Mouse (Mus musculus): ENCODE measurements at regions not wholly inside any gene's neighbourhood (a gene's known extent, or its start where the extent isn't known, plus 50 kb on each side); places are given as distances from the start of the nearest gene placed in this dataset.
A peak's percentile ranks its signal among the peaks of the same experiment; 100 is the strongest.
"Not testable (repeated sequence)": the region's sequence is repeated elsewhere in the genome, so short reads cannot be mapped to it uniquely, and the experiment has no call there.

GRCm38 (mm10) chr12:51294971-51295477, 52.8 kb upstream of the G2e3 start:
- no peak for DNase-seq (ENCODE audit: inconsistent age in 2 of 2, low spot score in 1 of 2)

- DNase-seq (ENCODE audit: inconsistent age in 2 of 2, low spot score in 1 of 2), result no peak
Observed at GRCm38 (mm10) chr12:51278358-51278757, 69.5 kb upstream of the G2e3 start.

DNA sequence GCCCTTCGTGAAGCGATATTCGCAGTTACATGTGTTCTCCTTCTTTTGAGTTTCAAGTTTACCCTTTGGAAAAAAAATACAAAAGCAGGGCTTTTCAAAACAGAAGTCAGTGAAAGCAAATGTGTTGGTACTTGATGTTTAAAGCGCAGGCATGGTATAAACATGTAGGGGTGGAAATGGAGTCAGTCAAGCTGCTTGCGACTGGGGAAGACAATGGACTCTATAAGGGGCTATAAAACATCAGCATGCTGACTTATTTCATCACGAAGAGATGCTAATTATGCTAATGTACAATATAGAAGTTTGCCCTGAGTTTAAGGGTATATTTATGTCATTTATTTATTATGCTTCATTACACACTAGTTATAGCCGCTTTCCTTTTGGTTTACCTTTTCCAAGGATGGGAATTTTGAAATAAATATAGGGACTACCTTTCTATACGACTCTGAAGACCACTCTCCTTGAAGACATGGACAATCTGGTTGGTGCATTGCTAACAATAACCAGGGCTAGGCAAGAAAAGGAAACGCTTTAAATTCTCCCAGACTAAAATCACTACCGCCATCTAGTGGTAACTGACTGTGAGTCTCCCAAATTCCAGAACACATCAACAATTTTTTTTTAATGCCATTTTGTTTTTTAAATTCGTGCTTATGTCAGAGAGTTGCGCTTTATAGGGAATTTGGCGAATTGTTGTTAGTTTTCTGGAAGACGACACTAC, 71.9 kb upstream of the G2e3 start:
- DNase-seq (ENCODE audit: inconsistent age in 2 of 2, low spot score in 1 of 2), result peak in 1 of 2 experiments; percentile 66

- peak in 1 of 2 experiments; percentile 65 for DNase-seq (ENCODE audit: inconsistent age in 2 of 2, low spot score in 1 of 2)
Observed at GRCm38 (mm10) chr12:51273486-51273885, 74.4 kb upstream of the G2e3 start.

DNA sequence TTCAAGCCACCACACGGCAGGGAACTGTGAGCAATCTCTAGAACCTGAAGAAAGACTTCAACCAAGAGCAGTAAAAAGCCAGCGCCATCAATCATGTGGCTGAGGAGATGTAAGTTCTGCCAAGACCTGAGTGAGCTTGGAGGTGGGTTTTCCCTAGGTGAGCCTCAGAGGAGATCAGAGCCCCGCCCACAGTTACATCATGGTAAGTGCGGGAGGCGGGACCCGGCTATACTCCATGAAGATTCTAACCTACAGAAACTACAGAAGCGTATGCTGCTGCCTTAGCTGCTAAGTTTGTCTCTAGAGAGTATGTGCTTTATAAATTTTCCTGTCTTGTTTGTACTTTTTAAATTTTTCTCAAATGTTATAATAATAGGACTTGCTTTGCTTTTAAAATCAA, 105.0 kb upstream of the G2e3 start:
- DNase-seq (ENCODE audit: inconsistent age in 2 of 2, low spot score in 1 of 2), result no peak

DNA sequence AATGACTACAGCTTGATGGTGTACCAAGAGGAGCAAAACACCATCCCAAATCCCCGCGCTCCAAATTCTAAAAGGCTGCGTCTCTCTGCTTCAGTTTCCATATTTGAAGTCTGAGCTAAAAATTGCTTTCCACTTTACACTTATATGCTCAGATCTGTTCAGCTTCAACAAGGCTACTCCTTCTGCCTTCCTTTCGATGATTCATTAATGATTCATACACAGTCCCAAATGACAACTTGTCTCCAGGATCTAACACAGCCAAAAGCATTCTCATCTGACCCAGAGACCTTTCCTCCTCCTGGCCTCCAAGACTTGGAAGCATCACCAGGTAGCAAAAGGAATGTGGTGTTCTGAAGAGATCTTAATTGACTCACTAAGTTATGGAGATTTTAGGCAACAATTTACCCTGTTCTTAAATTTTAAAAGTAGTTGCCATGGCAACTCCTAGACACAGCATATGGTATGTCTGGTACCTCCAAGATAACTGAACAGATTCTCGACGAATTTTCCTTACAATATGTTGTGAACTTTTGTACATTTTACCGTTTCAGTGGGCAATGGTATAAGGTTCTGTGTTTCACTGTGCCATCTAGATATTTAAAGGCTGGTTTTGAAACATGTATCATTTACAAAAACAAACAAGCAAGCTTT, 106.6 kb upstream of the G2e3 start:
- DNase-seq (ENCODE audit: inconsistent age in 2 of 2, low spot score in 1 of 2), result peak in 1 of 2 experiments; percentile 58

GRCm38 (mm10) chr12:51211691-51212090, 136.2 kb upstream of the G2e3 start:
- no peak for DNase-seq (ENCODE audit: inconsistent age in 2 of 2, low spot score in 1 of 2)

- no peak for DNase-seq (ENCODE audit: inconsistent age in 2 of 2, low spot score in 1 of 2)
Observed at GRCm38 (mm10) chr12:51196289-51196688, 151.6 kb upstream of the G2e3 start.

DNA sequence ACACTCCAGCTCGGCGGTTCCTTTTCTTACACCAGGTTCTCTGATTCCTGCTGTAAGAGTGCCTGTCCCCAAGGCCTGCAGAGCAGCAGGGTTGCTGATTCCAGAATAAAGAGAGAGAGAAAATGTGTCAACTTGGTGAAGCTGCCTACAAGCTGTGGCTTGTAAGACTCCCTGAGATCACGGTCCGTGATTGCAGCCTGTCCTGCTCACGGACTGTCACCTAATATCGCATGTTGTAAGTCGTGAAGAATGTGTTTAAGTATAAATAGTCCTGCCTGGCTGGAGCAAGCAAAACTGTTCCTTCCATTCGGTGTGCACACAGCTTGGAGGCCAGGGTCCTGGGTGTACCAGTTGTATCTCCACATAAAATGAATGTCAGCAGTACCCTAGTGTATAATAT, 152.7 kb upstream of the G2e3 start:
- no peak for DNase-seq (ENCODE audit: inconsistent age in 2 of 2, low spot score in 1 of 2)

DNA sequence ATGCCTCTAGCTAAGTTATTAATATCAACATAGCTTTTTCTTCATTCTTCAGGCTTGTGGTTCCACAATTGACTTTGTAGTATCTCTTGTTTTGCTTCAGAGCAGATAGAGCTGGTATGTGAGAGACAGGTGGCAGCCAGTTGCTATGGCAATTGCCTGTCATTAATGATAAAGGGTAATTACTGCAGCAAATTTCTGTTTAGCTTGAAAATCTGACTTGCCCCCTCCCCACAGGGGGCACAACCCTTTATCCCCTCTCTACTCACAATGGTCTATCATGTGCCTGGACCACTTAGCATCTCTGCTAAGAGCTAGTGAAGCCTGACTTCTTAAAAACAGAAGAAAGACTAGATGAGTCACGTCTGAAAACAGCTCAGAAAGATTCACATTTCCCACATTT, 157.1 kb upstream of the G2e3 start:
- DNase-seq (ENCODE audit: inconsistent age in 2 of 2, low spot score in 1 of 2), result no peak

DNA sequence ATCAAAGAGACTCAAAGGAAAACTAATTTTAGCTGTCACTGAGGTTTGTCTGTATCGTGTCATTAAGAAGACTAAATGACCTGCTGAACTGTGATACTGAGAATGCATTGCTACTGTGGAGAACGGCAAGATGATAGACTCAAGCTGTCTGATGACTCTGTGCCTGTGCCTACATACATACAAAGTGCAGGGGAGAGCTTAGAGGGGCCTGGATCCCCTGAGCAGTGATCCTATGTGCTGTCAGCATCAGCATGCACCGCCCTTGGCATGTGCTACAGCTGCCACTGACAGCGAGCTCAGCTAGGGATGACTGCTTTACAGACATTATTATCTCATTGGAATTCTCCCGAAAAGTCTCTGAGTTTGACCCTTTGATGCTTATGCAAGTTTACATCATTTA, 157.7 kb upstream of the G2e3 start:
- no peak for DNase-seq (ENCODE audit: inconsistent age in 2 of 2, low spot score in 1 of 2)

DNA sequence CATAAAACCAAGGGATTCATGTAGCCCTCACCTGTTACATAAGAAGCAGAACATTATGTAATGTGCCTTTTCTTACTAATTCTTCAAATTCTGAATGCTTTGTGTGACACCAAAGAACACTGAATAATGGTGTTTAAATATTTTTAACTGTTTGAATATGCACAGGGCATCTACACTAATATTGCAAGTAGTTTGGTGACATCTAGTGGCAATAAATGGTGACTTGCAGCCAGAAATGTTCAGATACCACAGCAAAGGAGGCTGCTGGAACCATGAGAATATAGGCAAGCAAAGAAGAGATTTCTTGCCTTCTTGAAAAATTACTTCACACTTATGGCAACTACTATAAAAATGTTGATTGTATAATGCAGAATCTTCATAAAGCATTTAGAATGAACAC, 159.6 kb upstream of the G2e3 start:
- DNase-seq (ENCODE audit: inconsistent age in 2 of 2, low spot score in 1 of 2), result peak in 1 of 2 experiments; percentile 64

DNA sequence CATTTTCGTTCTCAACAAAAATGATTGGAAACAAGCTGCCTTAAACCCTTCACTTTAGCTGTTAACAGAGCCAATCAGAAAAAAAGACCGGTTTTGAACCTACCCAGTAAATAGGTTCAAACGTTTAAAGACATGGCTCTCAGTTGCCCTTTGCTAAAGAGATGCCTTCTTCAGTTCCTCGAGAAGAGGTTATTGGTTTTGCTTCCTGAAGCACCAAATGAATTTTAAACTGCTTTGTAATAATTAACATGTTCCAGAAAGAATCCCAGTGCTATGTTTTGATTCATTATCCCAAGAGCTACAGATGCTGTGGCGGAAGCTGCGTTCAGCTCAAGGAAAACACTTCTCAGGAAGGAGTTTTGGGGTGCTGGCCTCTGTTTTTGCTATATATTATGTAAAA, 160.1 kb upstream of the G2e3 start:
- DNase-seq (ENCODE audit: inconsistent age in 2 of 2, low spot score in 1 of 2), result no peak

GRCm38 (mm10) chr12:51185751-51186150, 162.1 kb upstream of the G2e3 start:
- no peak for DNase-seq (ENCODE audit: inconsistent age in 2 of 2, low spot score in 1 of 2)

GRCm38 (mm10) chr12:51174906-51175756, 172.7 kb upstream of the G2e3 start:
- DNase-seq (ENCODE audit: inconsistent age in 2 of 2, low spot score in 1 of 2), result no peak

- no peak for DNase-seq (ENCODE audit: inconsistent age in 2 of 2, low spot score in 1 of 2)
Observed at GRCm38 (mm10) chr12:51165186-51165585, 182.7 kb upstream of the G2e3 start.

DNA sequence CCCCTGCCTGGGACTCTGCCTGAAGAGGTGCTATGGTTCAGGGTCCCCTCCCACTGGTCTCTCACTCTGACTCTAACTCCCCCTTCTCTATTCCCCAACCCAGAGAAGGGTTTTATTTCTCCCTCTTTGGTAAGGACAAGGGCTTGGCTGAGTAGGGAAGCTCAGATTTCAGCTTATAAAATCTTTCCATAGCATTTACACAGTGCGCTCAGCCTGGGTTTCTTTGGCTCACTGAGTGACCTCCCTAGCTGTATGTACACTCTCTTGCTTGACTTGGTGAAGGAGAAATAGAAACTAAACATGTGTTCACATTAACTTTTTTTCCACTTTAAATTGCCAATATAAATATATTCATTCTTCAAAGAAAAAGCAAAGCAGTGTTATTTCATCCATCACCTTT, 186.9 kb upstream of the G2e3 start:
- no peak for DNase-seq (ENCODE audit: inconsistent age in 2 of 2, low spot score in 1 of 2)

GRCm38 (mm10) chr12:51160122-51160521, 187.7 kb upstream of the G2e3 start:
- DNase-seq (ENCODE audit: inconsistent age in 2 of 2, low spot score in 1 of 2), result no peak

DNA sequence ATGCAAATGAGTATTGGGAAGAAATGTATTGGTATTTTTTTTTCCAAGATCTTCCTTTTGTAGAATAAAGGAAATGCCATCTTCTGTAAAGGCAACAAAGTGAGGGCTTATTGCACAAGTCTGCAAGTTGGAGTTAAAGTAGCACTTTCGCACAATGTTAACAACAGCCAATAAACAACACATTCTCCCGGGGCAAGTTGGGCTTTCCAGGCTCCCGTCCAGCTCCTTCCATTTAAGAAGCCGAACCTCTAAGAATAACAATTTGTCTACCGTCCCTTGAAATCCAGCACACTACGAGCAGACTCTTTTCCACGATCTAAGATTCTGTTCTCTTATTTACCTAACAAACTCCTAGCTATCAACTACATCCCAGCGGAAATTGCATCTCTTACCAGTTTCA, 199.9 kb upstream of the G2e3 start:
- no peak for DNase-seq (ENCODE audit: inconsistent age in 2 of 2, low spot score in 1 of 2)

GRCm38 (mm10) chr12:51143840-51144239, 204.0 kb upstream of the G2e3 start:
- no peak for DNase-seq (ENCODE audit: inconsistent age in 2 of 2, low spot score in 1 of 2)

DNA sequence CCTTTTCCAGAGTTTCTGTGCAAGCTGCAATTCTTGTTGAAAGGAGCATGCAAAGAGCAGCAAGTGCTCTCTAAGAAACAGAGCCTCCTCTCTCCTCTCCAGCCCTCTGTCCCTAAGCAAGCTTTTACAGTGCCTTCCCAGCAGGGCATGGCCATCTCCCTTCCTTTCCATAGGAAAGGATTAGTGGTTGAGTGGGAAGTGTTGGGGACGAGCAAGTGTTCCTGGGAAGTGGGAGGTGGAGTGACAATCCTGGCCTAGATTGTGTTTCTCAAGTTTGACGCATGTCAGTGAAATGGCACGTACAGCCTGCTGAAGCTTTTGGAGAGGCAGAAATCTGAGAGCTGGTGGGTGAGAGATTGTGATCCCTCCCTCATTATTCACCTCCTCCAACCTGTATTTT, 204.7 kb upstream of the G2e3 start:
- no peak for DNase-seq (ENCODE audit: inconsistent age in 2 of 2, low spot score in 1 of 2)

- not testable (repeated sequence) for DNase-seq (ENCODE audit: inconsistent age in 2 of 2, low spot score in 1 of 2)
Observed at GRCm38 (mm10) chr12:51133676-51134075, 214.2 kb upstream of the G2e3 start.

All from adrenal gland, adult (tissue).